Mouse (Mus musculus): Measurements from ENCODE around the gene Tnni2. TPM values are rescaled to one million over a fixed set of nuclear protein-coding genes. Genes with fewer than 3 reads are reported as not detected.

The Tnni2 gene
- polyA plus RNA-seq, 1 experiment from 2014 or later = 4.9 TPM

DNA sequence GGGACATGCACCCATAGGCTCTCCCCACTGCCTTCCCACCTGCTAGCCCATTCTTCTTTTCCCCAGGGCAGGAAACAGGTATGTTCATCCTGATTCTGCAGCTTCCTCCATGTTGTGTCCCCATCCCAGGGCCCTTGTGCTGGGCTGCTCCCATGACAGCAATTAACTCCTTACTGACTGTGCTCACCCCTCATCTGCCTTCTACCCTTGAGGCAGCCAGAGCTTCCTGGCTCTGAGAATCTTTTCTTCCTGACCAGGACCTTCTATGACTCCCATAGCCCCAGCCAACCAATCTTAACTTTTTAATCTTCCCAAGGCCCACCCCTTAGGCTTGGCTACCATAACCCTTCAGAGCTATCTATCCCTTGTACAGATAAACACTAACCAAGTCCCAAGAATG is 37.7 kb downstream of the Tnni2 start:
- Histone ChIP-seq H3K4me3 (replicated peaks) (no peak overlapping the region), H3K4me1 (replicated peaks) (peaks cover 66% of the 10 kb centered on the region), H3K27ac (peak overlapping the region; percentile 96), H3K9ac (no peak overlapping the region), H3K36me3 (no peaks in the 10 kb centered on the region), H3K9me3 (no peaks in the 10 kb centered on the region), H3K27me3 (replicated peaks) (no peaks in the 10 kb centered on the region), H3K4me2 (replicated peaks) (peak overlapping the region; percentile 67)
- ATAC-seq = no peak

GRCm38 (mm10) chr7:142479886-142480285 is 38.3 kb downstream of the Tnni2 start:
- Histone ChIP-seq H3K27me3 (replicated peaks) (no peaks in the 10 kb centered on the region), H3K4me3 (replicated peaks) (no peak overlapping the region), H3K36me3 (no peaks in the 10 kb centered on the region), H3K9ac (no peak overlapping the region), H3K4me1 (replicated peaks) (peaks cover 68% of the 10 kb centered on the region), H3K4me2 (replicated peaks) (peak overlapping the region; percentile 67), H3K27ac (peak overlapping the region; percentile 96), H3K9me3 (no peaks in the 10 kb centered on the region)
- WGBS = 91% methylated on average over 3 of the region's 3 CpGs
- no peak for ATAC-seq

- Histone ChIP-seq H3K4me1 (replicated peaks) (peaks cover 68% of the 10 kb centered on the region), H3K4me2 (replicated peaks) (peak overlapping the region; percentile 67), H3K9ac (peak overlapping the region; percentile 62), H3K4me3 (replicated peaks) (no peak overlapping the region), H3K9me3 (no peaks in the 10 kb centered on the region), H3K27me3 (replicated peaks) (no peaks in the 10 kb centered on the region), H3K36me3 (peaks cover 1% of the 10 kb centered on the region; the same call in 1 of the 2 replicates), H3K27ac (peak overlapping the region; percentile 96)
- 95% methylated on average over 3 of the region's 3 CpGs for WGBS
- ATAC-seq = no peak
Measured at GRCm38 (mm10) chr7:142480661-142481060, 39.1 kb downstream of the Tnni2 start.

- Histone ChIP-seq H3K4me1 (replicated peaks) (peaks cover 74% of the 10 kb centered on the region), H3K9me3 (no peaks in the 10 kb centered on the region), H3K27me3 (replicated peaks) (no peaks in the 10 kb centered on the region), H3K4me2 (replicated peaks) (peak overlapping the region; percentile 67), H3K27ac (peak overlapping the region; percentile 96), H3K9ac (peak overlapping the region; percentile 62), H3K36me3 (peaks cover 3% of the 10 kb centered on the region; the same call in 1 of the 2 replicates), H3K4me3 (replicated peaks) (peak overlapping the region; percentile 21)
- 6% methylated on average over 5 of the region's 5 CpGs for WGBS
- peak; percentile 40 for ATAC-seq
Measured at GRCm38 (mm10) chr7:142481186-142481567, 39.6 kb downstream of the Tnni2 start.

DNA sequence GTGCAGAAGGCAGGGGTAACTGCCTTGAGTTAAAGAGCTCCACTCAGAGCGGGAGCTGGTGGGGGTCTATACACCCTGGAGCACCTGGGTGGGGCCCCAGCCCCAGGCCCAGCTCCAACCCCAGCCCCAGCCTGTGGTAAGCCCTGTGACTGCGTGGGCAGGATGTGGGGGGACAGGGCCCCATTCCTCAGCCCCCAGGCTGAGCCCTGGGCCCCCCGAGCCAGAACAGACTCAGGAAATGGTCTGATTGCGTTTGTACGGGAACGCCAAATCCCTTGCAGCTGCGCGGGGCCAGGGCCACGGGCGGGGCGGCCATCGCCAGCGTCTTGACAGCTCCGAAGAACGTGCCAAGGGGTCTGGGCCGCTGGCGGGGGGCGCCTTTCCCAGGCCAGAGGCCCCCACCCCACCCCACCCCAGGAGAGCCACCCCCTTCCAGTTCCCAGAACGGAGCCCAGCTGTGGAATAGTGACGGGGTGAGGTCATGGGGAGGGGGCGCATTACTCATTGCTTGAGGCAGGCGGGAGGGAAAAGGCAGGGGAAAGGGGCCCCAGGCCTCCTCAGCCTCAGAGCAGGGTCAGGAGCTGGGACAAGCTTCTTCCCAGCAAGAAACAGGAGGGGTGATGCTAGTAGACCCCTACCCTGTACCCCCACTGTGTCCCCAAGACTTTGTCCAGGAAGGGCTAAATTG is 40.1 kb downstream of the Tnni2 start:
- ATAC-seq = peak; percentile 80
- Histone ChIP-seq H3K9ac (peak overlapping the region; percentile 62), H3K4me1 (replicated peaks) (peaks cover 79% of the 10 kb centered on the region), H3K4me2 (replicated peaks) (peak overlapping the region; percentile 67), H3K36me3 (peaks cover 3% of the 10 kb centered on the region; the same call in 1 of the 2 replicates), H3K27ac (peak overlapping the region; percentile 96), H3K9me3 (no peaks in the 10 kb centered on the region), H3K4me3 (replicated peaks) (peak overlapping the region; percentile 21), H3K27me3 (replicated peaks) (no peaks in the 10 kb centered on the region)
- WGBS = 2% methylated on average over 21 of the region's 22 CpGs

DNA sequence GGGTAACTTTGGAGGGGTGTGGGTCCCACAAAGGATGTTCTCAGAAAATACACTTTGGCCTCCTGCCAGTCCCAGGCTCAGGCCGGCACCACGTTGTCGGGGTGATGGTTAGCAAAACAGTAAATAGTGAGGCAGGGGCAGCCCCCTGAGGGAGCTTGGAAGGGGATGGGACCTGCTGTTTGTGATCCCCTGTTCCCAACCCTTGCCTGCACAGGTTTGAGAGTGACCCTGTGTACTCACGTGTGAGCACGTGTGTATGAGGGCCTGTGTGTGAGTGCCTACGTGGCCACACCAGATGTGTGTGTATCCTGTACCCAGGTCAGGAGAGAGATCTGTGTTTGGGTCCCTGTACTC is 40.6 kb downstream of the Tnni2 start:
- H3K4me2 ChIP-seq (replicated peaks) = peak overlapping the region; percentile 67
- H3K9ac ChIP-seq = peak overlapping the region; percentile 62
- WGBS = 22% methylated on average over 6 of the region's 6 CpGs
- peaks cover 3% of the 10 kb centered on the region; the same call in 1 of the 2 replicates for H3K36me3 ChIP-seq
- H3K27ac ChIP-seq = peak overlapping the region; percentile 96
- no peaks in the 10 kb centered on the region for H3K9me3 ChIP-seq
- H3K4me3 ChIP-seq (replicated peaks) = peak overlapping the region; percentile 21; the same call in 1 of the 2 replicates
- peak; percentile 18 for ATAC-seq
- H3K4me1 ChIP-seq (replicated peaks) = peaks cover 83% of the 10 kb centered on the region
- H3K27me3 ChIP-seq (replicated peaks) = no peaks in the 10 kb centered on the region

GRCm38 (mm10) chr7:142483136-142483535 is 41.5 kb downstream of the Tnni2 start:
- 37% methylated on average over 11 of the region's 11 CpGs for WGBS
- H3K9ac ChIP-seq = no peak overlapping the region; the same call in 1 of the 2 replicates

DNA sequence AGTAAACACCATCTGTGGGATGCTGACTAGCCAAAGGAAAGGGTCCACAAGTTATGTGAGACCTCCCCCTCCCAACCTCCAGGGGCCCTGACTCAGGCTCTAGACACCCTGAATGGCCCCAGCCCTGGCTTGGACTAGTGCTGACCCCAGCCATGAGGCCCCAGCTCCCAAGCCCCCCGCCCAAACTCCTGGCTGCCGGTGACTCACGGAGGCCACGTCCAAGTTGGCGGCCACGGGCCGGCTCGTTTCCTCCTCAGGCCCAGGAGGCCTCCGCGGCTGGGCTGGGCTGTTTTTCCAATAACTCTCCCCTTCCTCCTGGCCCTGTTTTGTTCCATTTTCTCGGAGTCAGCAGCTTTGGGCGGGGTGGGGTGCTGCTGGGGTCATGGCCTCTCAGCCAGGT is 43.2 kb downstream of the Tnni2 start:
- H3K4me1 ChIP-seq (replicated peaks) = peaks cover 70% of the 10 kb centered on the region
- H3K9me3 ChIP-seq = no peaks in the 10 kb centered on the region
- 71% methylated on average over 12 of the region's 12 CpGs for WGBS
- peak overlapping the region; percentile 96 for H3K27ac ChIP-seq
- H3K27me3 ChIP-seq (replicated peaks) = no peaks in the 10 kb centered on the region
- H3K9ac ChIP-seq = no peak overlapping the region
- no peak overlapping the region for H3K4me3 ChIP-seq (replicated peaks)
- ATAC-seq = no peak
- H3K4me2 ChIP-seq (replicated peaks) = no peak overlapping the region
- H3K36me3 ChIP-seq = peaks cover 13% of the 10 kb centered on the region; the same call in 1 of the 2 replicates

More at GRCm38 (mm10) chr7:142483136-142483535, 41.5 kb downstream of the Tnni2 start:
- Histone ChIP-seq H3K9me3 (no peaks in the 10 kb centered on the region), H3K27me3 (replicated peaks) (no peaks in the 10 kb centered on the region), H3K4me2 (replicated peaks) (peak overlapping the region; percentile 18), H3K4me3 (replicated peaks) (no peak overlapping the region), H3K27ac (peak overlapping the region; percentile 96), H3K36me3 (peaks cover 3% of the 10 kb centered on the region; the same call in 1 of the 2 replicates), H3K4me1 (replicated peaks) (peaks cover 80% of the 10 kb centered on the region)
- peak; percentile 28 for ATAC-seq

DNA sequence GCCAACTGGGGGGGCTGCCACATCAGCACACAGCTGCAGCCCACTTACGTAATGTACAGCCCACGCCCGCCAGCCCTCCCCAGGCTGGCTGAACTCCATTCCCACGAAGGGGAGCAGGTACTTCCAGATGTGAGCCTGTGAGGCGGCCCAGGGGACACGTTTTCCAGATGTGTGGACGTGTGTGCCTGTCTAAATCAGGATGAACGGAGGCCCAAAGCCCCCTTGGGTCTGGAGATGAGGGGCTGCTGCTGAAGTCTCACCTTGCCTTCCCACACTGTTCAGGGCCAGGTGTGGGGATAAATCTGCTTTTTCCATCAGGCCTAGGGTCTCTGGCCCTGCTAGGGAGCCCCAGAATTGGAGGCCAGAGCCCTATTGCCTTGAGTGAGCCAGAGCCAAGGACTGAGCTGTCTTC is 45.1 kb downstream of the Tnni2 start:
- Histone ChIP-seq H3K4me1 (replicated peaks) (peaks cover 53% of the 10 kb centered on the region), H3K36me3 (peaks cover 30% of the 10 kb centered on the region), H3K9me3 (no peaks in the 10 kb centered on the region), H3K9ac (peak overlapping the region; percentile 28), H3K4me2 (replicated peaks) (no peak overlapping the region), H3K27me3 (replicated peaks) (no peaks in the 10 kb centered on the region), H3K27ac (peak overlapping the region; percentile 96), H3K4me3 (replicated peaks) (no peak overlapping the region)
- ATAC-seq = no peak
- WGBS = 61% methylated on average over 8 of the region's 8 CpGs

DNA sequence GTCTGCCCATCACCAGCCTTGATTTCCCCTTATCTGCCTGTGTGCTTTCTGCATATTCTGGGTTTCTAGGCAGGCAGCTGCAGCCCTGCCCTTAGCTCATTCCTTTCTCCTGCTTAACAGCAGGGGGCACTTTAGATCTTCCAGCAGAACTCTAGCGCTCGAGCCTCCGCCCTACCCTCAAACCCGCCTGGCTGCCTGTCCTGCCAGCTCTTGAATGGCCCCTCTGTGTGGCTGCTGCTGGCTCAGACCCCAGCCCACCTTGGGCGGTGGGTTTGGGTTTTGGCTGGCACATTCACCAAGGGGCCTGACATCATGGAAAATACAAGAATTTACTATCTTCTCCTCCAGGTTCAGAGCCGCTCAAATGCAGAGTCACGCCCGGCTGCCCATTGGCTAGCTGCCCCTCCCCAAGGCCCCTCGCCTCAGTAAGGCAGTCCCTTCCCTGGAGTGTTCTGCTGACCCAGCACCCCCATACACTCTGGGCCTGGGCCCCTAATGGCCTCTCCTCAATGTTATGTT is 45.8 kb downstream of the Tnni2 start:
- ATAC-seq = peak; percentile 69
- Histone ChIP-seq H3K4me3 (replicated peaks) (no peak overlapping the region), H3K36me3 (peaks cover 36% of the 10 kb centered on the region), H3K4me2 (replicated peaks) (peak overlapping the region; percentile 30; the same call in 1 of the 2 replicates), H3K4me1 (replicated peaks) (peaks cover 46% of the 10 kb centered on the region), H3K9ac (peak overlapping the region; percentile 28; the same call in 1 of the 2 replicates), H3K9me3 (no peaks in the 10 kb centered on the region), H3K27ac (peak overlapping the region; percentile 96), H3K27me3 (replicated peaks) (no peaks in the 10 kb centered on the region)
- 18% methylated on average over 9 of the region's 9 CpGs for WGBS

DNA sequence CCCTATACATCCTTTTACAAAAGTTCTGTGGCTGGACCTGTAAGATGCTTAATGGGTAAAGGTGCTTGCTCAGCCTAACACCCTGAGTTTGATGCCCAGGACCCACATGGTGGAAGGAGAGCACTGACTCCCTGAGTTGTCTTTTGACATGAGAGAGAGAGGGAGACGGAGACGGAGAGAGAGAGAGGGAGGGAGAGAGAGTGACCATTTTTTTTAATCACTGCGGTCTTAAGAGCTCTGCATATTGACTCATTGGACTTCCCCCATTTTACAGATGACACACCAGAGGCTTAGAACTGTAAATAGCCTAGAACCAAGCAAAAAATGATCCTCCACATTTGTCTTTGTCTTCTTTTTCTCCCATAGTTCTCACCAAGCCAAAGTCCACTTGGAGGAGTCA is 46.4 kb downstream of the Tnni2 start:
- peaks cover 40% of the 10 kb centered on the region for H3K4me1 ChIP-seq (replicated peaks)
- H3K27ac ChIP-seq = peak overlapping the region; percentile 96; the same call in 1 of the 2 replicates
- 73% methylated on average over 3 of the region's 3 CpGs for WGBS
- H3K9ac ChIP-seq = no peak overlapping the region
- no peaks in the 10 kb centered on the region for H3K27me3 ChIP-seq (replicated peaks)
- no peak for ATAC-seq
- peaks cover 36% of the 10 kb centered on the region for H3K36me3 ChIP-seq
- no peaks in the 10 kb centered on the region for H3K9me3 ChIP-seq
- H3K4me3 ChIP-seq (replicated peaks) = no peak overlapping the region
- H3K4me2 ChIP-seq (replicated peaks) = no peak overlapping the region

GRCm38 (mm10) chr7:142493535-142493934 is 51.9 kb downstream of the Tnni2 start:
- no peaks in the 10 kb centered on the region for H3K27me3 ChIP-seq (replicated peaks)
- H3K9me3 ChIP-seq = no peaks in the 10 kb centered on the region
- H3K4me2 ChIP-seq (replicated peaks) = no peak overlapping the region
- H3K4me3 ChIP-seq (replicated peaks) = no peak overlapping the region
- H3K27ac ChIP-seq = peak overlapping the region; percentile 38; the same call in 1 of the 2 replicates
- 62% methylated on average over 8 of the region's 8 CpGs for WGBS
- peaks cover 34% of the 10 kb centered on the region for H3K36me3 ChIP-seq
- no peak for ATAC-seq
- H3K4me1 ChIP-seq (replicated peaks) = peaks cover under 1% of the 10 kb centered on the region; the same call in 1 of the 2 replicates
- no peak overlapping the region; the same call in 1 of the 2 replicates for H3K9ac ChIP-seq

All from intestine, embryonic 15.5 days (tissue).